Mouse (Mus musculus) embryonic facial prominence, embryonic 15.5 days (tissue): ENCODE data around the gene Cdh20. TPM values are rescaled to one million over a fixed set of nuclear protein-coding genes. Genes with fewer than 3 reads are reported as not detected.
"Not testable (repeated sequence)": the region's sequence is repeated elsewhere in the genome, so short reads cannot be mapped to it uniquely, and the experiment has no call there.

Experiments used
- ATAC-seq: fragments of 200-750 bp; cut with Nextera tagmentation; 2 replicates; pipeline ENCODE4 v1.8.0; 2017; ENCODE audit warnings: low read depth, moderate TSS enrichment; ENCODE audit not compliant: insufficient number of reproducible peaks, low FRiP score, low TSS enrichment
- H3K27ac ChIP-seq: fragments of 300-500 bp; sonication (generic); replicated peaks from 2 replicates; pipeline ENCODE4 v1.5.1; 2015; ENCODE audit warnings: mild to moderate bottlenecking, inconsistent platforms
- H3K27me3 ChIP-seq: fragments of 300-500 bp; sonication (generic); 2 replicates; pipeline ENCODE4 v1.6.1; 2015; ENCODE audit warnings: inconsistent platforms
- H3K36me3 ChIP-seq: fragments of 300-500 bp; sonication (generic); 2 replicates; pipeline ENCODE4 v1.6.1; 2015; ENCODE audit warnings: mild to moderate bottlenecking, inconsistent platforms
- H3K4me1 ChIP-seq: fragments of 300-500 bp; sonication (generic); 2 replicates; pipeline ENCODE4 v1.6.1; 2015; ENCODE audit warnings: inconsistent platforms
- H3K4me2 ChIP-seq: fragments of 300-500 bp; sonication (generic); replicated peaks from 2 replicates; pipeline ENCODE4 v1.6.1; 2015; ENCODE audit warnings: mild to moderate bottlenecking, inconsistent platforms
- H3K4me3 ChIP-seq: fragments of 300-500 bp; sonication (generic); replicated peaks from 2 replicates; pipeline ENCODE4 v1.5.1; 2015; ENCODE audit warnings: mild to moderate bottlenecking, inconsistent platforms
- H3K9ac ChIP-seq: fragments of 300-500 bp; sonication (generic); 2 replicates; pipeline ENCODE4 v1.6.1; 2015; ENCODE audit warnings: inconsistent platforms
- H3K9me3 ChIP-seq: fragments of 300-500 bp; sonication (generic); replicated peaks from 2 replicates; pipeline ENCODE4 v1.6.1; 2016; ENCODE audit warnings: inconsistent platforms
- WGBS: fragments of 180-500 bp; shearing (Covaris S2); methylation state at CpG from one replicate; pipeline ENCODE4 v1.1.7; 2015; 5-methylcytosine and 5-hydroxymethylcytosine counted together
- polyA plus RNA-seq: library from polyadenylated mRNA; unstranded; fragments of >200 nt; fragmentation: Nextera tagmentation; extraction: Ambion mirVana; gene quantifications from 2 replicates; pipeline ENCODE4 v1.2.1, GENCODE M21; 2015

Cdh20 gene
- polyA plus RNA-seq, 1 experiment from 2014 or later: 0.29 TPM

DNA sequence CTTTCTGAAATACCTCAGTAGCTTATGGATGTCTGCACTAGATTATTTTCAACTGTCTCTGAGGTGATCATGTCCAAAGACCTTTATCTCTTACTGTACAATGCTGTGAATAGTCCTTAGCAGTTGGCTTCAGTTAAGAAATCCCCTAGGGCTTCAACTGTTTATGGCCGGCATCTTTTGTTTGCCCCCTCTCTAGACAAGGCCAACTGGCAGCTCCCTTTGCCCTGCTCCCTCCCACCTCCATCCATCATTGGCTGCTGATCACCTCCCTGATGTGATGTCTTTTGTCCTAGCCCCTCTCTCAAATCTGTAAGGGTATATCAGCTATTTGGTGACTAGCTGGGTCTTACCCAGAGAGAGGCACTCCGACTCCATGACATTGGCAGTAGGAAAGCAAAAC is 148.2 kb downstream of the Cdh20 start:
- H3K27ac ChIP-seq: no peak overlapping the region
- H3K4me2 ChIP-seq: no peak overlapping the region
- ATAC-seq: no peak
- no peak overlapping the region for H3K9ac ChIP-seq
- H3K4me3 ChIP-seq: no peak overlapping the region
- WGBS: 63% methylated on average over 2 of the region's 2 CpGs
- H3K27me3 ChIP-seq: no peaks in the 10 kb centered on the region
- H3K4me1 ChIP-seq: no peaks in the 10 kb centered on the region
- H3K9me3 ChIP-seq: no peaks in the 10 kb centered on the region
- H3K36me3 ChIP-seq: no peaks in the 10 kb centered on the region

GRCm38 (mm10) chr1:104917307-104917836 is 149.0 kb downstream of the Cdh20 start:
- Histone ChIP-seq H3K27me3 (no peaks in the 10 kb centered on the region), H3K9ac (no peak overlapping the region), H3K4me3 (no peak overlapping the region), H3K27ac (no peak overlapping the region), H3K4me2 (no peak overlapping the region), H3K36me3 (no peaks in the 10 kb centered on the region), H3K9me3 (no peaks in the 10 kb centered on the region), H3K4me1 (no peaks in the 10 kb centered on the region)
- WGBS: 39% methylated on average over 1 of the region's 1 CpGs
- ATAC-seq: no peak

- Histone ChIP-seq H3K4me3 (no peak overlapping the region), H3K4me1 (no peaks in the 10 kb centered on the region), H3K36me3 (no peaks in the 10 kb centered on the region), H3K9me3 (no peaks in the 10 kb centered on the region), H3K4me2 (no peak overlapping the region), H3K27me3 (no peaks in the 10 kb centered on the region), H3K27ac (no peak overlapping the region), H3K9ac (no peak overlapping the region)
- no peak for ATAC-seq
- 36% methylated on average over 7 of the region's 7 CpGs for WGBS
These were observed 164.7 kb downstream of the Cdh20 start for GRCm38 (mm10) chr1:104933051-104933450.

DNA sequence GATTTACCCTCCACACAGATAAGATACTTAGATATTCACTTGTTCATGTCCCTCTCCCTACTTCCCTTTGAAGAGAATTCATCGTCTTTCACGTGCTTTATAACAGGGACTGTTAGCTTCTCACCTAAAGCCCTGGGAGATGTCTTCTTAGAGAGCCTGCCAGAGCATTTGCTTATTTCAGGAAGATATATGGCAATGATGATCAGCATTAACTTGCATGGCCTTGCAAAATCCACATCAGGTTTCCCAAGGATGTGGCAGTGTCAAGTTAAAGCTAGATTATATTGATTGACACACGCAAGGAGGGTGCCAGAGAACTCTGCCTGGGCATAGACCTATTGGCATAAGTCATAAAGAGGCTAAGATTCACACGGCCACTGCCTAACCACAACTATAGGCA is 168.6 kb downstream of the Cdh20 start:
- H3K9ac ChIP-seq: no peak overlapping the region
- WGBS: 89% methylated on average over 4 of the region's 4 CpGs
- no peaks in the 10 kb centered on the region for H3K9me3 ChIP-seq
- H3K27me3 ChIP-seq: no peaks in the 10 kb centered on the region
- H3K4me3 ChIP-seq: no peak overlapping the region
- ATAC-seq: no peak
- H3K27ac ChIP-seq: no peak overlapping the region
- no peaks in the 10 kb centered on the region for H3K36me3 ChIP-seq
- H3K4me2 ChIP-seq: no peak overlapping the region
- no peaks in the 10 kb centered on the region for H3K4me1 ChIP-seq

DNA sequence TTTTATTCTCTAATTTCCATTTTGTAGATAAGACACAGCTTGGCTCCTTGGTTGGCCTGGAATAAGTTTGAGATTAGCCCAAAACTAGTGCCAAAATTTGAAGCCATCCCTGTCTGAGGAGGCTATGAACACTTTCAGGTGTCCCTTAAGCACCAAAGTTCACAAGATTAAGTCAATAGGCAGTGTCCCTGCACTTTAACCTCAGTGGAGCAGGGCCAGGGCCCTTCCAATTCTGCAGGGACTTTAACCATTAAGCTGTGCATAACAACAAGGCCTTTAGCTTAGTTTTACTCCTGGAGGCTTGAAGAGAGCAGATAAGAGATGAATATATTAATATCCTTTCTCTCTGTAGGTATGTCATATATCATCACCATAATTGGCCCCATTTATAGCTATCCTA is 170.8 kb downstream of the Cdh20 start:
- no peaks in the 10 kb centered on the region for H3K36me3 ChIP-seq
- H3K9me3 ChIP-seq: no peaks in the 10 kb centered on the region
- H3K4me1 ChIP-seq: no peaks in the 10 kb centered on the region
- H3K4me2 ChIP-seq: no peak overlapping the region
- H3K27me3 ChIP-seq: no peaks in the 10 kb centered on the region
- H3K4me3 ChIP-seq: no peak overlapping the region
- no peak for ATAC-seq
- no peak overlapping the region for H3K27ac ChIP-seq
- no peak overlapping the region for H3K9ac ChIP-seq

GRCm38 (mm10) chr1:104944470-104945109 is 176.3 kb downstream of the Cdh20 start:
- no peaks in the 10 kb centered on the region for H3K36me3 ChIP-seq
- no peak overlapping the region for H3K4me3 ChIP-seq
- no peaks in the 10 kb centered on the region for H3K9me3 ChIP-seq
- no peaks in the 10 kb centered on the region for H3K4me1 ChIP-seq
- WGBS: 11% methylated on average over 2 of the region's 2 CpGs
- ATAC-seq: peak; percentile 73
- H3K9ac ChIP-seq: no peak overlapping the region
- no peak overlapping the region for H3K4me2 ChIP-seq
- no peak overlapping the region for H3K27ac ChIP-seq
- H3K27me3 ChIP-seq: no peaks in the 10 kb centered on the region

GRCm38 (mm10) chr1:104945110-104945489 is 176.8 kb downstream of the Cdh20 start:
- no peak overlapping the region for H3K4me3 ChIP-seq
- no peak overlapping the region for H3K4me2 ChIP-seq
- no peaks in the 10 kb centered on the region for H3K27me3 ChIP-seq
- no peak for ATAC-seq
- 93% methylated on average over 2 of the region's 2 CpGs for WGBS
- H3K27ac ChIP-seq: no peak overlapping the region
- H3K9me3 ChIP-seq: no peaks in the 10 kb centered on the region
- H3K4me1 ChIP-seq: no peaks in the 10 kb centered on the region
- H3K9ac ChIP-seq: no peak overlapping the region
- H3K36me3 ChIP-seq: no peaks in the 10 kb centered on the region

GRCm38 (mm10) chr1:104949640-104950039 is 181.3 kb downstream of the Cdh20 start:
- H3K36me3 ChIP-seq, H3K4me1 ChIP-seq, H3K4me3 ChIP-seq, H3K9ac ChIP-seq, H3K4me2 ChIP-seq, ATAC-seq, H3K27ac ChIP-seq, H3K27me3 ChIP-seq, H3K9me3 ChIP-seq: not testable (repeated sequence)
- 90% methylated on average over 2 of the region's 2 CpGs for WGBS

GRCm38 (mm10) chr1:104957046-104957445 is 188.7 kb downstream of the Cdh20 start:
- ATAC-seq: no peak
- H3K9ac ChIP-seq: no peak overlapping the region
- H3K27me3 ChIP-seq: no peaks in the 10 kb centered on the region
- WGBS: 48% methylated on average over 6 of the region's 6 CpGs
- no peak overlapping the region for H3K4me2 ChIP-seq
- H3K9me3 ChIP-seq: no peaks in the 10 kb centered on the region
- H3K36me3 ChIP-seq: no peaks in the 10 kb centered on the region
- no peak overlapping the region for H3K27ac ChIP-seq
- no peaks in the 10 kb centered on the region for H3K4me1 ChIP-seq
- H3K4me3 ChIP-seq: no peak overlapping the region

GRCm38 (mm10) chr1:104961670-104962069 is 193.3 kb downstream of the Cdh20 start:
- Histone ChIP-seq H3K9me3 (no peaks in the 10 kb centered on the region), H3K27ac (no peak overlapping the region)
- WGBS: 75% methylated on average over 3 of the region's 3 CpGs

GRCm38 (mm10) chr1:104962257-104962656 is 193.9 kb downstream of the Cdh20 start:
- Histone ChIP-seq H3K4me3 (no peak overlapping the region), H3K9me3 (no peaks in the 10 kb centered on the region), H3K4me2 (no peak overlapping the region), H3K9ac (no peak overlapping the region), H3K27ac (no peak overlapping the region), H3K27me3 (no peaks in the 10 kb centered on the region), H3K4me1 (no peaks in the 10 kb centered on the region), H3K36me3 (no peaks in the 10 kb centered on the region)
- 75% methylated on average over 4 of the region's 4 CpGs for WGBS
- ATAC-seq: no peak

More at GRCm38 (mm10) chr1:104961670-104962069, 193.3 kb downstream of the Cdh20 start:
- Histone ChIP-seq H3K36me3 (no peaks in the 10 kb centered on the region), H3K4me2 (no peak overlapping the region), H3K27me3 (no peaks in the 10 kb centered on the region), H3K4me3 (no peak overlapping the region), H3K4me1 (no peaks in the 10 kb centered on the region), H3K9ac (no peak overlapping the region)
- no peak for ATAC-seq

DNA sequence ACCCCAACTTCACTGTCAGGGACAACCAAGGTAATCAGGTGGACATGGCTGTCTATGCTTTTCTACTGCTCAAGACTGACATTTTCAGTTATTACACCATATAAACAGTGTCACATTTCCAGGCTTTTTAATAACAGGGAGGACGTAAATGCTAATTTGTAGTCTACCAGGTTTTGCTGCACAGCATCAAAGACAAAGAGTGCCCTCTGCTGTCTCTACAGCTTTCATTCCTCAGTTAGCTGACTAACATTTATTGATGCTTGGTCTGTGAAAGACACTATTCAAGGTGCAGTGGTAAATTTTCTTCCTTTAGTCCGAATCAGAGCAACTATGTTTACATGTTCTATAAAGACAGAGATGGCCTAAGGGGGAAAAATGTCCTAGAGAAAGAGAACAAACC is 210.7 kb downstream of the Cdh20 start:
- Histone ChIP-seq H3K4me1 (no peaks in the 10 kb centered on the region), H3K4me3 (no peak overlapping the region), H3K36me3 (no peaks in the 10 kb centered on the region), H3K4me2 (no peak overlapping the region), H3K9ac (no peak overlapping the region), H3K9me3 (no peaks in the 10 kb centered on the region), H3K27ac (no peak overlapping the region), H3K27me3 (no peaks in the 10 kb centered on the region)
- ATAC-seq: no peak
- WGBS: 31% methylated on average over 2 of the region's 2 CpGs
